Mouse (Mus musculus) lung, embryonic 14.5 days (tissue): ENCODE data around the gene Cops9. TPM values are rescaled to one million over a fixed set of nuclear protein-coding genes. Genes with fewer than 3 reads are reported as not detected.

Experiments
- ATAC-seq: fragments of 200-750 bp; cut with Nextera tagmentation; 2 replicates; pipeline ENCODE4 v1.8.0; 2017; ENCODE audit warnings: mild to moderate bottlenecking, moderate TSS enrichment, moderate library complexity; ENCODE audit not compliant: insufficient read depth
- DNase-seq: peaks from one replicate; pipeline ENCODE4 v3.0.0-alpha.2; 2015
- H3K27ac ChIP-seq: fragments of 300-500 bp; sonication (generic); 2 replicates; pipeline ENCODE4 v1.5.1; 2014; ENCODE audit warnings: low read depth, mild to moderate bottlenecking, moderate library complexity
- H3K27me3 ChIP-seq: fragments of 300-500 bp; sonication (generic); 2 replicates; pipeline ENCODE4 v1.6.1; 2014; ENCODE audit warnings: low read length, control low read depth; ENCODE audit not compliant: insufficient read depth
- H3K36me3 ChIP-seq: fragments of 300-500 bp; sonication (generic); 2 replicates; pipeline ENCODE4 v1.6.1; 2014; ENCODE audit warnings: control low read depth; ENCODE audit not compliant: insufficient read depth
- H3K4me1 ChIP-seq: fragments of 300-500 bp; sonication (generic); 2 replicates; pipeline ENCODE4 v1.6.1; 2014; ENCODE audit warnings: antibody characterized with exemption, control low read depth; ENCODE audit not compliant: insufficient read depth
- H3K4me2 ChIP-seq: fragments of 300-500 bp; sonication (generic); 2 replicates; pipeline ENCODE4 v1.6.1; 2014; ENCODE audit warnings: mild to moderate bottlenecking
- H3K4me3 ChIP-seq: fragments of 300-500 bp; sonication (generic); 2 replicates; pipeline ENCODE4 v1.5.1; 2014; ENCODE audit warnings: low read depth, low read length
- H3K9ac ChIP-seq: fragments of 300-500 bp; sonication (generic); 2 replicates; pipeline ENCODE4 v1.6.1; 2014
- H3K9me3 ChIP-seq: fragments of 300-500 bp; sonication (generic); 2 replicates; pipeline ENCODE4 v1.6.1; 2016; ENCODE audit warnings: low read depth, low read length, control low read depth
- CTCF ChIP-seq: IDR thresholded peaks from 2 replicates; pipeline ENCODE4 v1.5.1; 2016; ENCODE audit warnings: antibody characterized with exemption, low read depth
- whole genome bisulfite sequencing: fragments of 180-500 bp; shearing (Covaris S2); extraction: QIAGEN DNeasy Blood & Tissue Kit; methylation state at CpG from one replicate; pipeline ENCODE4 v1.1.7; 2014; 5-methylcytosine and 5-hydroxymethylcytosine counted together
- polyA plus RNA-seq: library from polyadenylated mRNA; unstranded; fragments of >200 nt; fragmentation: Nextera tagmentation; extraction: Ambion mirVana; gene quantifications from 2 replicates; pipeline ENCODE4 v1.2.1, GENCODE M21; 2014

The Cops9 gene
- polyA plus RNA-seq, 1 experiment from 2014 or later: 391 TPM

- 87% methylated on average over 15 of the region's 15 CpGs for WGBS
- TF ChIP-seq CTCF: no peak
- ATAC-seq: no peak
Measured at GRCm38 (mm10) chr1:92637501-92638172, 4.1 kb downstream of the Cops9 start.

GRCm38 (mm10) chr1:92636676-92637075, 5.1 kb downstream of the Cops9 start:
- 94% methylated on average over 11 of the region's 11 CpGs for WGBS
- H3K36me3 ChIP-seq: peaks cover 38% of the 10 kb centered on the region
- DNase-seq: no peak
- no peak overlapping the region for H3K4me2 ChIP-seq
- no peak overlapping the region for H3K4me3 ChIP-seq
- H3K27me3 ChIP-seq: no peaks in the 10 kb centered on the region
- H3K27ac ChIP-seq: no peak overlapping the region
- no peaks in the 10 kb centered on the region for H3K4me1 ChIP-seq
- TF ChIP-seq CTCF: no peak
- ATAC-seq: no peak
- H3K9me3 ChIP-seq: no peaks in the 10 kb centered on the region
- no peak overlapping the region for H3K9ac ChIP-seq

More at GRCm38 (mm10) chr1:92637501-92638172, 4.1 kb downstream of the Cops9 start:
- Histone ChIP-seq H3K9me3 (no peaks in the 10 kb centered on the region), H3K4me2 (no peak overlapping the region), H3K4me1 (peaks cover 3% of the 10 kb centered on the region; the same call in 1 of the 2 replicates), H3K27me3 (no peaks in the 10 kb centered on the region), H3K9ac (no peak overlapping the region), H3K4me3 (no peak overlapping the region), H3K36me3 (peaks cover 38% of the 10 kb centered on the region), H3K27ac (no peak overlapping the region)
- no peak for DNase-seq

GRCm38 (mm10) chr1:92636015-92636414, 5.8 kb downstream of the Cops9 start:
- Histone ChIP-seq H3K9ac (no peak overlapping the region), H3K4me1 (no peaks in the 10 kb centered on the region), H3K4me3 (no peak overlapping the region), H3K36me3 (peaks cover 38% of the 10 kb centered on the region), H3K27ac (no peak overlapping the region), H3K9me3 (no peaks in the 10 kb centered on the region), H3K27me3 (no peaks in the 10 kb centered on the region), H3K4me2 (no peak overlapping the region)
- no peak for DNase-seq
- ATAC-seq: no peak
- TF ChIP-seq CTCF: no peak
- WGBS: 89% methylated on average over 8 of the region's 8 CpGs

GRCm38 (mm10) chr1:92634976-92635599, 6.7 kb downstream of the Cops9 start:
- H3K36me3 ChIP-seq: peaks cover 38% of the 10 kb centered on the region
- H3K9me3 ChIP-seq: no peaks in the 10 kb centered on the region
- no peak overlapping the region for H3K4me2 ChIP-seq
- no peaks in the 10 kb centered on the region for H3K27me3 ChIP-seq
- no peak overlapping the region for H3K4me3 ChIP-seq
- no peaks in the 10 kb centered on the region for H3K4me1 ChIP-seq
- TF ChIP-seq CTCF: no peak
- ATAC-seq (no peak), DNase-seq (peak; percentile 11)
- 74% methylated on average over 4 of the region's 4 CpGs for WGBS
- no peak overlapping the region for H3K9ac ChIP-seq
- no peak overlapping the region for H3K27ac ChIP-seq

- Histone ChIP-seq H3K4me1 (no peaks in the 10 kb centered on the region), H3K27ac (no peak overlapping the region), H3K4me3 (no peak overlapping the region), H3K9me3 (no peaks in the 10 kb centered on the region), H3K9ac (no peak overlapping the region), H3K36me3 (peaks cover 38% of the 10 kb centered on the region), H3K27me3 (no peaks in the 10 kb centered on the region), H3K4me2 (no peak overlapping the region)
- ATAC-seq: no peak
- 64% methylated on average over 1 of the region's 1 CpGs for WGBS
- DNase-seq: no peak
- TF ChIP-seq CTCF: no peak
Measured at GRCm38 (mm10) chr1:92634569-92634968, 7.2 kb downstream of the Cops9 start.

GRCm38 (mm10) chr1:92633726-92634125, 8.1 kb downstream of the Cops9 start:
- 79% methylated on average over 8 of the region's 8 CpGs for WGBS
- Histone ChIP-seq H3K4me2 (no peak overlapping the region), H3K4me1 (no peaks in the 10 kb centered on the region), H3K4me3 (no peak overlapping the region), H3K36me3 (peaks cover 30% of the 10 kb centered on the region), H3K9me3 (no peaks in the 10 kb centered on the region), H3K27me3 (no peaks in the 10 kb centered on the region), H3K27ac (no peak overlapping the region), H3K9ac (no peak overlapping the region)
- DNase-seq: no peak
- no peak for ATAC-seq
- no peak for TF ChIP-seq CTCF

- WGBS: 63% methylated on average over 6 of the region's 6 CpGs
- no peak for ATAC-seq
- no peak overlapping the region for H3K9ac ChIP-seq
Measured at GRCm38 (mm10) chr1:92632948-92633347, 8.8 kb downstream of the Cops9 start.

More at GRCm38 (mm10) chr1:92632948-92633347, 8.8 kb downstream of the Cops9 start:
- H3K9me3 ChIP-seq: no peaks in the 10 kb centered on the region
- TF ChIP-seq CTCF: no peak
- H3K4me3 ChIP-seq: no peak overlapping the region
- peaks cover 24% of the 10 kb centered on the region for H3K36me3 ChIP-seq
- no peak overlapping the region for H3K27ac ChIP-seq
- H3K4me2 ChIP-seq: no peak overlapping the region
- no peak for DNase-seq
- H3K4me1 ChIP-seq: no peaks in the 10 kb centered on the region
- no peaks in the 10 kb centered on the region for H3K27me3 ChIP-seq
